Mouse (Mus musculus) frontal cortex, adult 2 months (tissue): Measurements from ENCODE around the gene Crabp2. TPM values are rescaled to one million over a fixed set of nuclear protein-coding genes. Genes with fewer than 3 reads are reported as not detected.

Source experiments
- DNase-seq, 2 experiments: peaks; one replicate each; pipeline ENCODE4 v3.0.0; 2022; ENCODE audit warnings: low spot score in 1 of 2; ENCODE audit errors: extremely low spot score in 1 of 2
- polyA plus RNA-seq: library from polyadenylated mRNA; depleted of rRNA; stranded (reverse); fragments of >200 nt; gene quantifications from 2 replicates; pipeline ENCODE4 v1.2.3, GENCODE M21; 2012

Gene Crabp2
- polyA plus RNA-seq, 1 experiment: 11.0 TPM

GRCm38 (mm10) chr3:87952440-87952839 lies 4.0 kb downstream of the Crabp2 start:
- DNase-seq: no peak

- DNase-seq: no peak
Measured at GRCm38 (mm10) chr3:87958056-87958455, 9.6 kb downstream of the Crabp2 start.

- DNase-seq: no peak
Measured at GRCm38 (mm10) chr3:87958476-87958875, 10.0 kb downstream of the Crabp2 start.

GRCm38 (mm10) chr3:87958967-87959366 lies 10.5 kb downstream of the Crabp2 start:
- no peak for DNase-seq

GRCm38 (mm10) chr3:87959371-87959770 lies 10.9 kb downstream of the Crabp2 start:
- no peak for DNase-seq

- DNase-seq: no peak
Measured at GRCm38 (mm10) chr3:87960191-87960585, 11.7 kb downstream of the Crabp2 start.

- DNase-seq: peak; percentile 61 to 83
Measured at GRCm38 (mm10) chr3:87960586-87961191, 12.2 kb downstream of the Crabp2 start.

GRCm38 (mm10) chr3:87970184-87970938 lies 21.9 kb downstream of the Crabp2 start:
- DNase-seq: peak in 1 of 2 experiments; percentile 70

- no peak for DNase-seq
Measured at GRCm38 (mm10) chr3:87970939-87971488, 22.5 kb downstream of the Crabp2 start, which contains the start of gene Nes. TSS of gene Nes (plus strand) at chr3:87971078.

- no peak for DNase-seq
Measured at GRCm38 (mm10) chr3:87971489-87972202, 23.2 kb downstream of the Crabp2 start.

GRCm38 (mm10) chr3:87972203-87972664 lies 23.8 kb downstream of the Crabp2 start:
- DNase-seq: no peak

- no peak for DNase-seq
Measured at GRCm38 (mm10) chr3:87972776-87973175, 24.3 kb downstream of the Crabp2 start.

GRCm38 (mm10) chr3:87973593-87974380 lies 25.3 kb downstream of the Crabp2 start:
- no peak for DNase-seq

GRCm38 (mm10) chr3:87974381-87974987 lies 26.0 kb downstream of the Crabp2 start:
- DNase-seq: no peak

GRCm38 (mm10) chr3:87979493-87979892 lies 31.0 kb downstream of the Crabp2 start:
- DNase-seq: no peak

GRCm38 (mm10) chr3:87980085-87980484 lies 31.6 kb downstream of the Crabp2 start:
- no peak for DNase-seq

- no peak for DNase-seq
Measured at GRCm38 (mm10) chr3:87980728-87981127, 32.3 kb downstream of the Crabp2 start.

GRCm38 (mm10) chr3:87981214-87981760 lies 32.8 kb downstream of the Crabp2 start:
- no peak for DNase-seq
